In the genomic region with DNA sequence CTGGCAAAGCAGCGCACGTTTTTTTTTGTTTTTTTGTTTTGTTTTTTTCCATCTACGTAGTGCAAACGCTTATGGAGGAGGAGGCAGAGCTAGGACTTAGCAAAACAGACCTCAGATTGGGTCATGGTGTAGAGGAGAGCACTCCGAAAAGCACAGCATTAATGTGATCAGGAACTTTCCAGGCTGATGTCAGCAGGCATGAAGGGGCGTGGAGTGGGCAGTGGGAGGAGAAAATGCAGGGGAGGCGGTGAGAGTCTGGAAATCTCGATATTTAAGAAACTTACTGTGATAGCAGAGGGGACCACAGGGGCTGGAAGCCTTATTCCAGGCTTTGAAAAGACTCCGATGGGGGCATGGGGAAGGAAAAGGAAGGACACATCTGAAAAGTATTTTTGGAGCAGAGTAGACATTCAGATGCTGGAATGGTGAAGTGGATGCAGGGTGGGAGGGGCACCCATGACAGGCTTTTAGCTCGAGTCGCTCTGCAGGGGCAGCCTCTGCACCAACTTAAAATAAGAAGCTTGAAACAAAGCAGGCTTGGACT, we compare ENCODE assay signal across 8 mouse cellular contexts. TPM values are rescaled to one million over a fixed set of nuclear protein-coding genes. Genes with fewer than 3 reads are reported as not detected.
DNase-seq lines count a peak whose midpoint lies in the region; ATAC-seq lines count a peak whose summit lies in the region.

No protein-coding gene starts in this region.

- no peaks in the 10 kb centered on the region for H3K36me3 ChIP-seq in hindbrain, embryonic 15.5 days

- no peaks in the 10 kb centered on the region for H3K9me3 ChIP-seq in hindbrain, embryonic 15.5 days

- H3K27ac ChIP-seq in brown adipose tissue, adult 24 weeks (replicated peaks; ENCODE audit: low read depth, low read length) = peak overlapping the region; percentile 71
- peak overlapping the region; percentile 69 for H3K27ac ChIP-seq in hindbrain, embryonic 15.5 days (replicated peaks)

- WGBS in hindbrain, embryonic 15.5 days = 3% methylated on average over 11 of the region's 11 CpGs

- intact Hi-C loops in left cerebral cortex, postnatal 14 days (cut with DNase I) = loop anchor here (5.0 kb wide), 1 partner anchor 102 kb away; no protein-coding TSS in a partner anchor

- H3K4me3 ChIP-seq in brown adipose tissue, adult 24 weeks (ENCODE audit: insufficient read depth, low read depth, low read length) = peak overlapping the region; percentile 65
- peak overlapping the region; percentile 50 for H3K4me3 ChIP-seq in hindbrain, embryonic 15.5 days

- peak overlapping the region; percentile 85 for H3K4me2 ChIP-seq in hindbrain, embryonic 15.5 days

- peak; percentile 75 for ATAC-seq in hindbrain, embryonic 15.5 days (ENCODE audit: low FRiP score, low read depth)
- 0 out of 2 replicates have a peak, but pooled peaks have one; percentile 24 for ATAC-seq in monocyte, adult 5-6 weeks (replicated peaks; ENCODE audit: insufficient number of reproducible peaks, low FRiP score, low TSS enrichment, poor library complexity, severe bottlenecking)

- peak overlapping the region; percentile 43 for H3K9ac ChIP-seq in hindbrain, embryonic 15.5 days

- no peaks in the 10 kb centered on the region for H3K4me1 ChIP-seq in brown adipose tissue, adult 24 weeks (ENCODE audit: control insufficient read depth, insufficient read depth, insufficient read length, low read length)
- peaks cover 31% of the 10 kb centered on the region for H3K4me1 ChIP-seq in hindbrain, embryonic 15.5 days (replicated peaks)

- DNase-seq in right cerebral cortex, adult 2 months (ENCODE audit: low spot score in 2 of 2) = peak; percentile 70 to 75
- DNase-seq in right cerebral cortex, adult 18-20 months = no peak
- DNase-seq in gastrocnemius, adult 8-10 months (ENCODE audit: low spot score in 2 of 2) = peak; percentile 26 to 31
- peak; percentile 39 for DNase-seq in liver
- no peak for DNase-seq in left cerebral cortex, postnatal 14 days (ENCODE audit: low spot score in 2 of 2)

- H3K27me3 ChIP-seq in hindbrain, embryonic 15.5 days = no peaks in the 10 kb centered on the region

RNA-seq across cellular contexts. Expression of a gene that starts 17.9 kb away (rescaled TPM):
- 0.96 and 2.5 TPM in 2 replicates for polyA plus RNA-seq in brown adipose tissue, adult 24 weeks (2012; ENCODE audit: insufficient read depth, insufficient read length, missing spikeins)
- total RNA-seq in gastrocnemius, adult 8-10 months (2022) = under 1 TPM in 1 of 4 experiments, not detected in 3; 0.13 TPM
- 0.10 and 0.12 TPM in 2 replicates for polyA plus RNA-seq in hindbrain, embryonic 15.5 days (2015; fragmentation: Nextera tagmentation; extraction: Ambion mirVana)
- total RNA-seq in monocyte, adult 5-6 weeks (2017) = 1.7 TPM in 1 of 3 replicates, not detected in the others
- total RNA-seq in left cerebral cortex, postnatal 14 days (2021) = 1 to 10 TPM; 1.9 to 2.1 TPM

RNA-seq across cellular contexts. Expression of a gene that starts 21.5 kb away (rescaled TPM):
- 247 and 253 TPM in 2 replicates for polyA plus RNA-seq in brown adipose tissue, adult 24 weeks (2012; ENCODE audit: insufficient read depth, insufficient read length, missing spikeins)
- 1 to 10 TPM; 3.7 to 7.8 (median 7.1) TPM for total RNA-seq in gastrocnemius, adult 8-10 months (2022)
- polyA plus RNA-seq in hindbrain, embryonic 15.5 days (2015; fragmentation: Nextera tagmentation; extraction: Ambion mirVana) = 288 and 295 TPM in 2 replicates
- total RNA-seq in monocyte, adult 5-6 weeks (2017) = 38.6 to 52.6 TPM (median 50.7 TPM) in 3 replicates
- 100 to 1,000 TPM; 555 to 608 TPM for total RNA-seq in left cerebral cortex, postnatal 14 days (2021)

Comparison
In these comparisons a context has a peak if more than half of its experiments do, and no peak if none do; other contexts are left out.
1. DNase-seq: peak in right cerebral cortex, adult 2 months (2 of 2), gastrocnemius, adult 8-10 months (2 of 2) and liver (single experiment); none in right cerebral cortex, adult 18-20 months (single experiment) and left cerebral cortex, postnatal 14 days (0 of 2).
2. RNA of a gene that starts 21.5 kb away (total RNA-seq): 555 to 608 TPM in left cerebral cortex, postnatal 14 days; 38.6 to 52.6 TPM in monocyte, adult 5-6 weeks and 3.7 to 7.8 TPM in gastrocnemius, adult 8-10 months; every median in the first group is over 10 times any median in the second.